Mouse (Mus musculus) CD8-positive naive resting alpha-beta T cell, adult 2 months (primary cell): ENCODE data around the gene Otud3.
A peak's percentile ranks its signal among the peaks of the same experiment; 100 is the strongest.
"Not testable (repeated sequence)": the region's sequence is repeated elsewhere in the genome, so short reads cannot be mapped to it uniquely, and the experiment has no call there.

ENCODE experiments used
- DNase-seq, 2 experiments: peaks; one replicate each; pipeline ENCODE4 v3.0.0; 2022; ENCODE audit warnings: low read depth in 2 of 2, low spot score in 2 of 2

The Otud3 gene

DNA sequence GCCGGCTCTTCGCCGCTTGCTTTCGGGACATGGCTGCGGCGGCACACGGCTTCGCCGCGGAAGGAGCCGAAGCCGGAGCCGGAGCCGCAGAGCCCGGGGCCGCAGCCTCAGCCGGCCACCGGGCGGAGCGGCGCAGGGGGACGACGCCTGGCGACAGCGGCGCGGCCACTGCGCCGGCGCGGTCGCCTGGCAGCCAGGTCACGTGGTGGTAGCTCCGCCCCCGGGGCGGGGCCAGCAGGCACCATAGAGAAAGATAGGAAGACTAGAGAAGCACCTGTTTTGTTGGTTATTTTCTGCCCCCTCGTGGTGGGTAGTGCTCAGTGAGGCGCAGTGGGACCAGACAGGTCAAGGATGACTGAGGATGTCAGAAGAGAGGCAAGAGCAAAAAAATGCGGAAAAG, at the start of gene Otud3:
TSS of gene Otud3 (minus strand) at position 149 of the 400 bp plus-strand sequence.
- peak; percentile 91 to 97 for DNase-seq

DNA sequence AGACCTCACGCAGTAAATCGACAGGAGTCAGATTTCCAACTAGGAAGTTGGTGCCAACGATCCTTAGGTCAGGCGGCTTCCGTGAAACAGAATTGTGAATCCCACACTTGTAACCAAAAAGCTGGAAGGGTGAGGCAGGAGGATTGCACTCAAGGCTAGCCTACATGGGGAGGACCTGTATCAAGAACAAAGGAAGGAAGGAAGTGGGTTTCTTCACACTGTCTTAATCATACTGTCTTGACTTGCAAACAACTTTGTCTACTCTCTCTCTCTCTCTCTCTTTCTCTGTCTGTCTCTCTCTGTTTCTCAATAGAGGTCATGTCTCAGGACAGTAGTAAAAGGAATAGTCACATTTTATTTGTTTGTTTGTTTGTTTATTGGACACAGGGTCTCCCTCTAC, 49.0 kb upstream of the Otud3 start:
- DNase-seq = no peak

DNA sequence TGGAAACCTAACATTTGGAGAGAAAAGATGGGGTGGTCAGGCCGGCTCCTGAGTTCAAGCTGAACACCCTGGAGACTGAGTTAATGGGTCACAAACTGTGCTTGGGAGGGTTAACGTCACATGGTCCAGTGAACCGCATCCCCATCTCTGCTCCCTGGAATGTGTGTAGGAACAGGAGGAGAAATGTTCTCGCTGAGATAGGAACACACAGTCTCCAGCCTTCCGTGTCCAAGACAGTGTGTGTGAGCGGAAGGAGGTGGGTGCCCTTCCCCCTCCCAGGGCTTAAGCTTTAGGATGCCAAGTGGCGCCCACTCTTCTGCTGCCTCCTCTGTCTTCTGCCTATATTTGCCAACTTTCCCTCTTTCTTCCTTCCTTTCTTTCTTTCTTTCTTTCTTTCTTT, 46.2 kb upstream of the Otud3 start:
- no peak for DNase-seq

DNA sequence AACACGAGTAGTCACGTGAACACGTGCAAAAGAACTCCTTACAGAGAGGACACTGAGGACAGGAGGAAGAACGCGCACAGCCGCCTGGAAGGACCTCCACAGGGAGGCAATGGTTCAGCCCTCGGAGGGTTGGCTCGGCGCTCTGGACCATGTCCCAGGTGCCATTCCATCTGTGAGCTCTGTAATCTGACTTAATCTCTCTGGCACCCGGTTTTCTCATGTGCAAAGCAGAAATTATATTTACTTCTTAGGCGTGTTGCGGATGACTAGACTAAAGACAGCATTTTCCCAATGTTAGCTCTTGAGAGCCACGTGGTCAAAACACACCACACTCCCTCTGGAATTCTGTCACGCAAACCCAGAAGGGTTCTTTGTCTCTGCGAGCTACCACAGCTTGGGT, 45.4 kb upstream of the Otud3 start:
- DNase-seq = no peak

DNA sequence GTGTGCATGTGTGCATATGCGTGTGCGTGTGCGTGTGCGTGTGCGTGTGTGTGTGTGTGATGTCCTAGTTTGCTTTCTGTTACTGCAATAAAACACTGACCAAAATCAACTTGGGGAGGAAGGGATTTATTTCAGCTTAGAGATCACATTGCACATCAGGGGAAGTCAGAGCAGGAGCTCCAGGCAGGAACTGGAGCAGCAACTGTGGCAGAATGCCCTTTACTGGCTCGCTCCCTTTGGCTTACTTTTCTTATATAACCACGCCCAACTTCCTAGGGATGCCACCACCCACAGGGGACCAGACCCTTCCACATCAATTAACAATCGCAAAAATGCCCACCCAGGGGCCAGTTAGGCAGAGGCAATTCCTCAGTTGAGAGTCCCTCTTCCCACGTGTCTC, 44.9 kb upstream of the Otud3 start:
- DNase-seq = no peak

DNA sequence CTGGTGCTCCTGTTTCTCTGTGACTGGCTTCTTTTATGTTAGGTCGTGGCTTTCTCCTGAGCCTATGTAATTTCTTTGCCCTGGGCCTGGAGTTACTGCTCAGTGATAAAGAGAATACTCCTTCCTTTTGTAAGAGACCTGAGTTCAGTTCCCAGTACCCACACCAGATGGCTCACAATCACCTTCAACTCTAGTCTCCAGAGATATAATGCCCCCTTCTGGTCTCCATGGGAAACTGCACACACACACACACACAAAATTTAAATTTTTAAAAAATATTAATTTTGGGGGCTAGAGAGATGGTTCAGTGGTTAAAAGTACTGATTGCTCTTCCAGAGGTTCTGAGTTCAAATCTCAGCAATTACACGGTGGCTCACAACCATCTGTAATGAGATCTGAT, 34.5 kb upstream of the Otud3 start:
- DNase-seq = no peak

DNA sequence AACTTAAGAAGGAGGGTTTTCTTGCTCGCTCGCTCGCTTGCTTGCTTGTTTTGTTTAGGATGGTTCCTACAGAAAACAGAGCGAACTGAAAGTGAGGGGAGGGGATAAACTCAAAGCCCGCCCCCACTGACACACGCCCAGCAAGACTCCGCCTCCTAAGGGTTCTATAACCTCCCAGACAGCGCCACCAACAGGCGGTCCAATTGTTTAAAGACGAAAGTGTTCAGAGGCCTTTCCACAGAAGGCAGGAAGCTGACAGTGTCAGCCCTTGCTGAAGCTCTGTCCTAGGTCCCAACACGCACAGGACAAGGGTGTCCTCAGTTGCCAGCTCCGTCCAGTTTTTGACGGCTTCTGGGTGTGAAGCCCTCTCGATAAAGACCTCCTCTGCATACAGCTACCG, 30.0 kb upstream of the Otud3 start:
- peak; percentile 79 to 92 for DNase-seq

DNA sequence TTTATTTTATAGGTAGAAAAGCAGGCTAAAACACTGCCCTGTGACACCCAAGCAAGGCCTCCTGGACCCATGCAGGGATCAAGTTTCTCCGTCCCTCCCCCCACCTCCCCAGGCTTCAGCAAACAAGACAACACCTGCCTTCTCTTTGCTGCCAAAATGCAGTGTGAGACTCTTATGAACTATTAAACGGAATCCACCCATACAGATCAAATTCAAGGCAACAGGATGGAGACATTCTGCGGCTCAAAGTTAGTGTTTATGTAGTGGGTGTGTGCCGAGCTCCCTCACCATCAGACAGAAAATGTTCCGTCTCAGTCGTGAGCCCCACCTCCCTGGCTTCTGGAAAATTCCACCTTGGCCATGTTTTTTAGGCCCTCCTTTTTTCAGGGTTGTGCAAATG, 28.2 kb upstream of the Otud3 start:
- no peak for DNase-seq

DNA sequence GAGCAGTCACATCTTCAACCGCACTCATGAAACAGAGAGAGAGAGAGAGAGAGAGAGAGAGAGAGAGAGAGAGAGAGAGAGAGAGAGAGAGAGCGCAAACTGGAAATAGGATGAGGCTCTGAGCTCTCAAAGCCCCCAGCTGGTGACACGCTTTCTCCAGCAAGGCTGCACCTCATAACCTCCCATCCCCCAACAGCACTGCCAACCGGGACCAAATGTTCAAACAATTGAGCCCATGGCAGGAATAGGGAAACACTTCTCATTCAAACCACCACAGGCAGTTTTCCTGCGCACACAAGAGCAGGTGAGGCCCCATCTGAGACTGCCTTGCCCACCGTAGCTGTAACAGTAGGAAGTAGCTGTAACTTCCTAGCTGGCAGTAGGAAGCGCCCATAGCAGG, 27.7 kb upstream of the Otud3 start:
- no peak for DNase-seq

DNA sequence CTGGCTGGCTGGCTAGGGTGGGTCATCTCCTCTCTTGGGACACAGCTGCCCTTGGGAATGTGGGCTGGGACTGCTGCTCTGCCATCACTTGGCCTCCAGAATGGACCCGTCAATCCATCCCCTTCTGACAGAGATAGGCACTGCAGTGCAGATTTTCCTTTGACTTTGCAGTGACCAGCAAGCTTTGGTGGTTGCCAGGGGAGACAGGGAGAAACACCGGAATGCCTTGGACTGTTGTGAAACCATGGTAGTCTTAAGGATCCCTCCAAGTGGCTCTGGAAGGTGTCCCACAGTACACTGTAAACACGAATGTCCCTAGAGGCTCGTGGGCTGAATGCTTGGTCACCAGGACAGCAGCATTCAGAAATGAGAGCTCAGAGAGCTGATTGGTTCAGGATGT, 25.7 kb upstream of the Otud3 start:
- DNase-seq = no peak

DNA sequence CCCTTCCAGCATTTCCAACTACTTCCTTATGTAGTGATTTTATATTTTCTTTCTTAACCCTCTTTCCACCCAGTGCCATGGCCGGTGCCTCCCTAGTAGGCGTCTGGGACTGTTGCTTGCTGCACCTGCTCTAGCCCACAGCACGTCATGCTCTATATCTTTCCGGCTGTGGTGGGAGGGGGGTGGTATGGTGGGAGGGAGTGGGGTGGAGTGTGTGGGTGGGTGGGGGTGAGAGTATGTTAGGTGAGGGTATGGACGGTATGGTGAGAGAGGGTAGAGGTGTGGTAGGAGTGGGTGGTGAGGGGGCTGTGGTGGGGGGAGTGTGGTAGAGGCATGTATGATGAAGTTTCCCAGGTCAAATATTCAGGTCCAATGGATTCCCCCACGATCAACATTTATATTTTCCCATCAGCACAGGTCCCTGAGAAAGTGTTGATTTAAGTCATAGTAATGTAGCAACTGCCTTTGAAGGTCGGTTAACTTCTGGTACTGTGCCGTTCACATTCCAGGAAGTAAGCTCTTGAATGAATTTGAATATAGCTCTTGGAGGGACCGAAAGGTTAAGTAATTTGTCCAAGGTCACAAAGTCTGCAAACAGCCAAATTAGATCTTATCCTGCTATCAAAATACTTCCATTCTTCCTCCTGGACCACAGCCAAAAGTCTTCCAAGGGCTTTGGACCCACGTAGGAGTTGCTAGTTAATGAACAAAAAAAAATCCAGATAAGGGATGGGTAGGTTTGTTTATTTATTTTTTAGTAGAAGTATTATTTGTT, 24.9 kb upstream of the Otud3 start:
- DNase-seq = no peak

DNA sequence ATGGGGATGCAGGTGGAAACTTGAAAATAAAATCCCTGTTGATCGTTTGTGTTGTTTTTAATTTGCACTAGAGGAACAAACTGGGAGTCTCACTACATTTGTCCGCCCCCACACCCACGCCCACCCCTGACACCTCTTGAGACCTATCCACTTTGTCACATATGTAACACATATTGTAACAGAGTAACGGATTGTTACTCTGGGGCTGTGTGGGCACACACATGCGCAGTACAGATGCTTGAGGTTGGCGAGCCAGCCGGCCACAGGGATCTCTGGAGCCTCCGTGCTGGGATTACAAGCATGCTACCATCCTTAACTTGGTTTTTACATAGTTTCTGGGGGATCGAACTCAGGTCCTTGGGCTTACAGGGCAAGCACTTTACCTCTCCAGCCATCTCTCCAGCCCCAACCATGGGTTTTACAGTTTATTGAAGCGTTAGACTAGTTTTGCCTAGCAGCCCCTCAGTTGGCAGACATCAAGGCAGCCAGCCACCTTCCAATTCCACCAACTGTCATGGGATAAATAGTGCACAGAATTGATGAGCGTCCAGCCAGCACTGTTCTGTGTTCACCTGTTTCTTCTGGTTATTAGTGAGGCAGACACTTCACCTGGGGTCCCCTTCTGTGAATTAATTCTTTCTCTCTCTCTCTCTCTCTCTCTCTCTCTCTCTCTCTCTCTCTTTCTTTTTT, 20.9 kb upstream of the Otud3 start:
- DNase-seq = no peak

DNA sequence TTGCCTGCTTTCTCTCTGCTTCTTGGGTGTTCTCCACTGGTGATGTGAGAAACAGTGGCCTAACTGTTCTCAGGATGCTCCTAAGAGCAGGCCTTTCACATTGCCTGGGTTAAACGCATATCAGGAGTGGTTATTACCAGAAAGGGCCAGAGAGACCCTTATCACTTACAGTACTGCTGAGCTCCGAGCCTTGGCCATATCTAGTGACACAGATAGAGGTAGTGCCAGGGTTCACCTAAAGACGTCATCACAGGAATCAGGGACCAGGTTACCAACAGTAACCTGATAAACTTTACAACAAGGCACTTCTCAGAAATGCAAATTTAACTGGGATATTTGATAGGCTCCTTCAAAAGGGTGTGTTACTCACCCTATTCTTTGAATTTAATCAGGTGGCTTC, 20.1 kb upstream of the Otud3 start:
- DNase-seq = no peak

DNA sequence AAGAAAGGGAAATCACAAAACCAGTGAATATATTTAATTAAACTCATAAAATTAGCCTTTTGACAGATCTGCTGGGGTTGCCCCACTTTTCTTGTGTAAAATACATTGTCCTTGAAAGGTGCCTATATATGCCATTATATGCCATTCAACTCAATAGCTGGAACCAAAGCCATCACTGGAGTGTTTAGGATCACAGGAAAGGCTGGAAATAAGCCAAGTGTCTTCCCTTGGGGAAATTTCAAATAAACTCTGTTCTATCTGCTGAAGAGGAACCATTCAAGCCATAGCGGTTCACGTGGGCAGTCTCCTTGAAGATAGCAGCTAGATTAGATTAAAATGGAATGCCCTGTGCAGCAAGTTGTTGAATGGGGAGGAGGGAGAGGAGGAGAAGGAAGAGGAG, 11.8 kb upstream of the Otud3 start:
- DNase-seq = no peak

DNA sequence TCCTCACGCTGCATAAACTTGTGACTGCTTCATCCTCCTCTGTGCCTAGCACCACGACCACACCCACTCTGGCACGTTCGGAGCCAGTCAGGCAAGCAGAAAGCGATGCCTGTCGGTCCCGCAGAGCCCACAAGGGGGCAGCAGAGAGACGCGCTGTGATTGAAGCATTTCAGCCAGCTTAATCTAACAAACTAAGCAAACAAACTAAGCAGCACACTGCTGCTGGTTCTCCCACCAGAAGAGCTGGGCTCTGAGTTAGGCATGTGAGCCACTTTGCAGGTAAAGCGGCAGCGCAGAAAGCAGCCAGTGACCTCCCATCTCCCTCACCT, 8.3 kb upstream of the Otud3 start:
- DNase-seq = peak; percentile 94 to 97

DNA sequence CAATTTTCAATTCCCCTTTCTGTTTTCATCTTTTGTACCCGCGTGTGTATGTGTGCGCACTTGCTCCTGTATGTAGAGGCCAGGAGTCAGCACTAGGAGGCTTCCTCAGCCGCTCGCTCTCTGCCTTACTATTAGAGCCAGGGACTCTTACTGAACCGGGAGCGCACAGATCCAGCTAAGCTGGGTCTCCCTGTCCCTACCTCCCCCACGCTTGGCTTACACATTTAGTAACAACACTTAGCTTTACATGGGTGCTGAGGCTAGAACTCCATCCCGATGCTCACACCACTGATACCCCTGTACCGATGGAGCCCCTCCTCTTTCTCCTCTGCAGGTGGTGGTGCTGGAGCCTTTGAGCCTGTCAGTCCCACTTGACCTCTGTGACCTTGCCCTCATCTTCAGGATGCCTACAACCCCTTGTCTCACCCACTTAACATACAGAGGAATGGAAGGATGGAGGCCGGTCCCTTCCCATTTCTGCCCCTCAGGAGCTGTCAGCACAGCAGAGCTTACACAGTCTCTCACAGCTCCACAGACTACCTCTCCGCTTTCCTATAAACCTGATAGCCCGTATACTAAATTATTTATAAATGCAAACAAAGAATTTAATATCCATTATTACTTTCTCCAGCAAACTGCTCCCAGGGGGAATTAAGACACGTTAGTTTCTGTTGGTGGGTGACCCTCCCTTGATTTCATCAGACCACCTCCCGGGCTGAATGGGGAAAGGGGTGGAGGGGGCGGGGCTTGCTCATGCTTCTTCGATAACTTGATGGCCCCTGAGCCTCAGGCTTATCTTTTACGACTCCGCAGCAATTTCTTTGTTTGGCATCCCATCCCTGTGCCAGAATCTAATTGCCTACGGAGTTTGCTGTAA, 7.7 kb upstream of the Otud3 start:
- DNase-seq = no peak

DNA sequence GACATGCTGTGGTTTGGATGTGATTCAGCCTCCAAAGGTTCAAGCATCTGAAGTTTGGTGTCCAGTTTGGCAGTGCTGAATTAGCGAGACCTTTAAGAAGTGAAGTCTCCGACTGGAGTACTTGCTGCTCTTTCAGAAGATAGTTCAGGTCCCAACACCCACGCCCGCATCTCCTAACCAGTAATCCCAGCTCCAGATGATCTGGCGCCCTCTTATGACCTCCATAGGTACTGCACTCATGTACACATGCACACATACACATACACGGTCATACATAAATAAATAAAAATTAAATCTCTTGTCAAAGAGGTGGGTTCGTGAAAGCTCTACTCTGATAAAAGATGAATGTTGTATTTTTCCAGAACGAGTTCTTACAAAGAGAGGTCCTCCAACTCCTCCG, 3.5 kb upstream of the Otud3 start:
- no peak for DNase-seq

DNA sequence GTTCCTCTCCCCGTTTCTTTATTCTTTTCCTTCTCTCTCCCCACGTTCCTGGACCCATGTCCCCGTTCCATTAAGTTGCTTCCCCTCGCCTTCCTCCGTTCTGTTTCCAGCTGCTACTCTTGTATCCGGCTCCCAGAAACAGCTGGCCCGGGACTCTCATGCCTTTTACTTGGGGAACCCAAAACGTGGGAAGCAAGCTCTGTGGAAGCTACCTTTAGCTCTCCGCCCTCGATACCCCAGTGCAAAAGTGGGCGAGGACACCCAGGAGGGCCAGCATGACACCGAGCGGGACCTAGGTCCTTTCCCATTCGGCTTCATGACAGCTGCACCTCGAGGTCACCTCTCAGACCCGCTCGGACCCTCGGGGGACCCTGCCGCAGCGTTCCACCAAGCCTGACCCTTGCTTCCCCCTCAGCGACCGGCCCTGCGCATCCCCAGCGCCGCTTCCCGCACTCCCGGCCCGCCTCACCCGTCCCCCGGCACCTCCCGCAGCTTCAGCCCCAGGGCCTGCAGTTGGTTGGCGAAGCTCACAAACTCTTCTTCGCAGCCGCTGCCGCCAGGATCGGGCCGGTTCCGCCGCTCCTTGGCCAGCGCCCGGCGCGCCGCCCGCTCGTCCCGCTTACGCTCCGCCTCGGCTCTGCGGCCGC, 481 bp downstream of the Otud3 start:
- peak; percentile 9 to 14 for DNase-seq

DNA sequence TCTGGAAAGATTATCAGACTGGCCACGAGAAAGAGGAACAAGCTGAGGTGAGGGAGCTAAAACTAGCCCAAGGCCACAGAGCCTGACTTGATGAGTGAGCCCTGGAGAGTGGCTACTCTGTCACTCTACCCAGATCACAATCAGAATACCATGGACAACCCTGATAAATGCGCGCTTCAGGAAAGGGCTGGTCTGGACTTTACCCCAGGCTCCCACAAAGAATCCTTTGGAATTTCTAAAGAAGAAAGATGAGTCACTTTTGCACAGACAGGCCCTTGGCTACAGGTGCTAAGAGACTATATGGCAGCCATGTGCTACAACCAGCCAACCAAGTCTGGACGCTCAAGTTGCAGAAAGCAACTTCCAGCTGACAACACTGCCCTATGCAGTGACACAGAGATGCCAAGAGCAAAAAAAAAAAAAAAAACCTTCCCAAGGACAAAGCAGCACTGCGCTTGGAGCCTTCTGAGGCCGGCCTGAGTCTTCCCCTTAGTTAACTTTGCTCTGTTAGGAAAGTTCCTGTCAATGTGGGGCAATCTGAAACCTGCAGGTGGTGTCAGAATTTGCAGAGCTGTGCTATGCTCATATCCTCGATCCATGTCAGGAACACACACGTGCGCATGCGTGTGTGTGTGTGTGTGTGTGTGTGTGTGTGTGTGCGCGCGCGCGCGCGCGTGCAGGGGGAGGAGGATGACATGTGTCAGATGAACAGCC, 8.0 kb downstream of the Otud3 start:
- DNase-seq = no peak

DNA sequence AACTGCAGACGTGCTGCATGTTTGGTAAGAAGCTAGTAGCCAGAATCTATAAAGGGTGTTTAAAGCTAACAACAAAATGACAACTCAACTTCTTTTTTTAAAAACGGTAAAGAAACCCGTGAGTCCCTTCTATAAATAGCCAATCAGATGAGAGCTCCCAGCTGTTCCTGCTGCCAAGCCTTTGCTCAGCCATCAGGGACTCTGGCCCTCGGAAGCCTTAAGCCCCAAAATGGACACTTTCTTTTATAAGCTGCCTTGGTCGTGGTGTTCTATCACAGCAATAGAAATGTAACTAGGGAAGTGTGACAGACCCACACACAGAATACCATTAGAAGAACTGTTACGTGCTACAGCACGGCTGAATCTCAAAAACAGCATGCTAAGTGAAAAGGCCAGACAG, 14.4 kb downstream of the Otud3 start:
- no peak for DNase-seq

DNA sequence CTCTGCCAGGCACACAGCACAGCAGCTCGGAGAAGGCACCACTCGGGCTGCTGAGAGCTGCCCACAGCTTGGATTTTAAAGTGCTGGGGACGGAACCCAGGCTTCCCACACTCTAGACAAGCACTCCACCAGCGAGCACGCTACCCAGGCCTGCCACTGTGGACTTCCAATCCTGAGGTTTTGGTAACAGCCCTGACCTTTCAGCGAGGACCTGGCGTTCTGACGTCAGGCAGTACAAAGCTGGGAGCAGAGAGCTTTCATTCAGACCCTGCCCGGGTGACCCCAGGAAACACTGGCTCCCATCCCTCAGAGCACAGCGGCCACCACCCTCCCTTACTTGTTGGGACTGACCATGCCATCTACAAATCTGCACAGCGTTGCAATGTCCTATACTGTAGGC, 20.0 kb downstream of the Otud3 start:
- DNase-seq = not testable (repeated sequence)
